Mouse (Mus musculus) G1E (cell line): ENCODE results near the gene Vrk1.

ENCODE experiments used
- CTCF ChIP-seq: IDR thresholded peaks from 2 replicates; pipeline ENCODE4 v1.5.1; 2012; ENCODE audit warnings: low read depth, low read length, inconsistent platforms, mixed read lengths
- GATA1 ChIP-seq: IDR thresholded peaks from 2 replicates; pipeline ENCODE4 v1.6.1; 2012; ENCODE audit warnings: borderline replicate concordance, low read length, inconsistent platforms, mixed read lengths

GRCm38 (mm10) chr12:106082191-106082957 lies 72.3 kb downstream of the Vrk1 start:
- TF ChIP-seq CTCF (no peak), GATA1 (no peak)
